Mouse (Mus musculus) left cerebral cortex, postnatal 14 days (tissue): ENCODE measurements around the gene Zfp872. TPM values are rescaled to one million over a fixed set of nuclear protein-coding genes. Genes with fewer than 3 reads are reported as not detected.
"Not testable (repeated sequence)": the region's sequence is repeated elsewhere in the genome, so short reads cannot be mapped to it uniquely, and the experiment has no call there.

Experiments
- DNase-seq, 2 experiments: peaks; one replicate each; pipeline ENCODE4 v3.0.0; 2021 to 2022; ENCODE audit warnings: low spot score in 2 of 2, mixed read lengths in 1 of 2
- intact Hi-C: fragments of 180-260 bp; cut with DNase I; formaldehyde crosslinking; loops from one replicate; pipeline ENCODE4 v1.15.1; 2025
- long read RNA-seq, 2 experiments: library from polyadenylated mRNA; stranded (forward); transcript quantifications; one replicate each; pipeline ENCODE4 v2.0.0; 2021
- total RNA-seq, 2 experiments: library from RNA; stranded (reverse); gene quantifications; 2 replicates each; pipeline ENCODE4 v1.2.3; 2021

Gene Zfp872
- under 1 TPM in 1 of 2 experiments, not detected in 1; 0.24 TPM for total RNA-seq
- long read RNA-seq, experiment 1: 0 reads
- long read RNA-seq, experiment 2: 0 reads

- intact Hi-C loops: no loop called here
- DNase-seq: peak; percentile 39 to 51
Measured at GRCm38 (mm10) chr9:22188025-22188611, at the start of gene Zfp872. Gene Zfp872 (plus strand): TSS chr9:22188090.

- intact Hi-C loops: no loop called here
- no peak for DNase-seq
Measured at GRCm38 (mm10) chr9:22138480-22138879, 49.4 kb upstream of the Zfp872 start.

GRCm38 (mm10) chr9:22139746-22140145 is 48.1 kb upstream of the Zfp872 start:
- intact Hi-C loops: loop anchor here (10.0 kb wide), 1 partner anchor 155 kb away; the partner anchor contains the start of gene Rgl3
- no peak for DNase-seq

GRCm38 (mm10) chr9:22143108-22144037 is 44.5 kb upstream of the Zfp872 start:
- intact Hi-C loops: loop anchor here (2.0 to 10.0 kb wide), 2 partner anchors 77 to 159 kb away; partner anchors contain the start of gene Rgl3
- peak; percentile 85 to 92 for DNase-seq

GRCm38 (mm10) chr9:22144304-22144965 is 43.5 kb upstream of the Zfp872 start:
- no peak for DNase-seq
- intact Hi-C loops: loop anchor here (10.0 kb wide), 1 partner anchor 160 kb away; the partner anchor contains the start of gene Rgl3

GRCm38 (mm10) chr9:22149426-22150248 is 38.3 kb upstream of the Zfp872 start:
- no peak for DNase-seq
- intact Hi-C loops: loop anchor here (10.0 kb wide), 1 partner anchor 165 kb away; the partner anchor contains the start of gene Rgl3

- DNase-seq, intact Hi-C loops: not testable (repeated sequence)
Measured at GRCm38 (mm10) chr9:22150249-22150693, 37.6 kb upstream of the Zfp872 start.

- intact Hi-C loops: no loop called here
- DNase-seq: no peak
Measured at GRCm38 (mm10) chr9:22150946-22151345, 36.9 kb upstream of the Zfp872 start.

DNA sequence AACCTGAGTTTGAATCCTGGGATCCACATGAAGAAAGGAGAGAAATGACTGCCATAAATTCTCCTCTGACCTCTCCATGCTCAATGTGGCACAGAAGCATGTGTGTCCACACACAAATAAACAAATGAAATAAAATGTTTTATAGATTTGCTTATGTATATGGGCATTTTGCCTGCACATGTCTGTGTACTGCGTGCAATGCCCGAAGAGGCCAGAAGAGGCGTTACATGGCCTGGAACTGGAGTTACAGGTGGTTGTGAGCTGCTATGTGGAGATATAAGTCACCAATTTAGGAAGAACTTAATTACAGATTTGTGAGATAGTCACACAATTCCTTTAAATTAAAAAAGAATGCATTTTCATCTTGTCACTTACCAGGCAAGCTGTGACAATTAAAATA is 34.1 kb upstream of the Zfp872 start:
- intact Hi-C loops: no loop called here
- no peak for DNase-seq

DNA sequence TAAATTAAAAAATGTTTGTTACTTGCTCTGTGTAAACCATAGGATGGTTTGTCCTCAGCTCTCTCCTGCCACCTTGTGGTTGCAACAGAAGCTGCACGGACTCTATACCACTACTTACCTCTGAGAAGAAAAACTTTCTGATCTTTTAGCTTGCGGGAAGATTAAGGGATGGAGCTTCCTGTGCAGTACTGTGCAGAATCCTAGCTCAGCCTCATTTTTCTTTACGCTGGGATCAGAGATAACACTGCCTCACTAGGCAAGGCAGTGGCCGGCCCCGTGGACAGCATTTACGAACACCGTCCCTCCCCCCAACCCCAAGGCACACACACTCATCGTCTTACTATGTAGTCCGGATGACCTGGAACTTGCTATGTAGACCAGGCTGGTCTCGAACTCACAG is 32.3 kb upstream of the Zfp872 start:
- intact Hi-C loops: loop anchor here (2.0 to 5.0 kb wide), 2 partner anchors 69 to 257 kb away; partner anchors contain the start of genes 9530077C05Rik and Zfp809
- peak; percentile 78 to 81 for DNase-seq

- DNase-seq: peak; percentile 98
- intact Hi-C loops: loop anchor here (2.0 to 5.0 kb wide), 2 partner anchors 68 to 256 kb away; partner anchors contain the start of genes 9530077C05Rik and Zfp809
Measured at GRCm38 (mm10) chr9:22156497-22157245, 31.2 kb upstream of the Zfp872 start, which contains the start of gene Pigyl. Gene Pigyl (plus strand): TSS chr9:22156846.

- intact Hi-C loops: loop anchor here (2.0 to 5.0 kb wide), 2 partner anchors 67 to 255 kb away; partner anchors contain the start of genes 9530077C05Rik and Zfp809
Measured at GRCm38 (mm10) chr9:22157516-22158265, 30.2 kb upstream of the Zfp872 start.

DNA sequence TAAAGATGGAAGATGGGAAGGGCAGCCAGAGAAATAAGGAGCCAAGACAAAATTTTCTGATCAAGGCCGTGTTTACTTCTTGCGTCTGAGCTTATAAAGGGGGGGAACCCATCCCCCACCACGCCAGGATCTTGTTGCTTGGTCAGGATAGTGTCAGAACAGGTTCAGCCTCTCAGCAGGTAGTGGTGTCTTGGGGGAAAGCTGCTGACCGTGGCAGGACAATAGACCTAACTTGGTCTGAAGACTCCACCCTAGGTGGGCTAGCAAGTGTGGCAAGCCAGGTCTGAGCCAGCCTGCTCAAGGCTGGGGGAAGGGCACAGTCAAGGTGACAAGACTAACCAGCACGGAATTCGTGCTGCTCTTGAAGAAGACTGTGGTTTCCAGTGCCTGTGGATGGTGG is 26.6 kb upstream of the Zfp872 start:
- no peak for DNase-seq
- intact Hi-C loops: no loop called here

More at GRCm38 (mm10) chr9:22157516-22158265, 30.2 kb upstream of the Zfp872 start:
- no peak for DNase-seq

GRCm38 (mm10) chr9:22162305-22162704 is 25.6 kb upstream of the Zfp872 start:
- intact Hi-C loops: no loop called here
- no peak for DNase-seq

- intact Hi-C loops: no loop called here
- DNase-seq: no peak
Measured at GRCm38 (mm10) chr9:22162912-22163311, 25.0 kb upstream of the Zfp872 start.

DNA sequence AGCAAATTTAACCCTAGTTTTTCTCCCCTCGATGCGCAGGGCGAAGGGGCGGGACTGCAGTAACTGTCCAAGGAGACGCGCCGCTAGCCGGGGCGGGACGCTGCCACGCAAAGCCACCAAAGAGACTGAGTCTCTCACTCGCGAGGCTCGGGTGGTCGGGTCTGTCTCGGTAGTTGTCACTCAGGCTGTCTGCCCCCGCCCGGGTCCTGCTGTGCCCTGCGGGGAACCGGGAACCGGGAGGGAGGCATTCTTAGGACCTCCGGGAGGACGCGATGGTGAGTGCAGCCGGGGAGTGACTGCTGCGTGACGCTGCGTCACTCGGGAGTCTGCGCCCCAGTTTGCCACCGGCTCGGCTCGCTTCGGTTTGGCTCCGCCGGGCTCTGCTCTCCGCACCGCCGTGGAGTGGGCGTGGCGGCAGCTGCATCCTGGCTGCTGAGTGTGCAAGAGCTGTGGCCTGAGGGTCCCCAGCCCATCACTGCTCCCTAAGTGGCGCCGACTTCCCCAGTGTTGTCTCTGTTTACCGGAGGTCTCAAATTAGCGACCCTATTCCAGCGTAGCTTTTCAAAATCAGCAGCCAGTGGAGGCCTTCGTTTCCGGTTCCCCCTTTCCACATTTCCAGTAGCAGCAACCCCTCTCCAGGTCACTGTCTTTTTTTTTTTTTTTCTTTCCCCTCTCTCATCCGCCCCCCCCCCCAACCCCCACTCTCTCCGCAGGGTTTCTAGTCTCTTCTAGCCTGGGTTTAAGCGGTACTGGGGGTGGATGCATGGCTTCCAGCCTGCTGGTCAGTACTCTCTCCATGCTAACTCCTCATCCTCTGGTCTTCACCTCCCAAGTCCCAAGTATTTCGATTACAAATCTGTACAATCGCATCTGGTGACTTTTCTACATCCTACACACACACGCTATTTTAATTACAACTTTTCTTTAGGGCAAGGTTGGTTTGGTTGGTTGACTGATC is 22.9 kb upstream of the Zfp872 start:
- intact Hi-C loops: no loop called here
- DNase-seq: peak; percentile 43 to 52
